Mouse (Mus musculus): ENCODE data around the gene Tab1.
"Not testable (repeated sequence)": the region's sequence is repeated elsewhere in the genome, so short reads cannot be mapped to it uniquely, and the experiment has no call there.

Gene Tab1

GRCm38 (mm10) chr15:80105490-80106410, 27.2 kb upstream of the Tab1 start:
- no peak for DNase-seq

- DNase-seq, result no peak
Measured at GRCm38 (mm10) chr15:80107143-80107542, 25.8 kb upstream of the Tab1 start.

DNA sequence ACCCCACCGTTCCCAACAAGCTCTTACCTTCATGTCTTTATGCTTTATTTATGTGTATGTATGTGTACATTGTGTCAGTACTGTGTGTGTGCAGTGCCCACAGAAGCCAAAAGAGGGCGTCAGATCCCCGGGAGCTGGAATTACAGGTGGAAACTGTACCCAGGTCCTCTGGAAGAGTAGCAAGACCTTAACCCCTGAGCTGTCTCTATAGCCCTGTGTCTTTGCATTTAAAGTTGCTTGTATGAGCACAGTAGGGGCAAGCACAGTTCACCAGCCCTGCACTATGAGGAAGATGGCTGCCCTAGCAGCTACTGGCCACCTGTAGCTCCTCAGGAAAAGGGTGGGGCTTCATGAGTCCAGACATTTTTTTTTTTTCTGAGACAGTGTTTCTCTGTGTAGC, 25.4 kb upstream of the Tab1 start:
- no peak for DNase-seq

GRCm38 (mm10) chr15:80111436-80111835, 21.5 kb upstream of the Tab1 start:
- DNase-seq, result no peak

DNA sequence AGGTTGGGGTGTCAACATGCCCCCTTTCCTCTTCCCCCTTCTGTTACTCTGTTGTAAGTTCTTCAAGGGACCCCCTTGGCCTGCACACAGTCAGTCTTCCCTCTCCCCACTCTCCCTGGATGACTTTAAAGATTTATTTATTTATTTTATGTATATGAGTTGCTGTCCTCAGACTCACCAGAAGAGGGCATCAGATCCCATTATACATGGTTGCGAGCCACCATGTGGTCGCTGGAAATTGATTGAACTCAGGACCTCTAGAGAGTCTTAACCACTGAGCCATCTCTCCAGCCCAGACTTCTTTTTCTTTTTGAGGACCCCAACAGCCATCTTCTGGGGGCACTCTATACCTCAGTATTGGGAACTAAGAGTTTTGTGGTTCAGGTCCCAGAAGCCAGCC, 20.4 kb upstream of the Tab1 start:
- DNase-seq, result no peak

DNA sequence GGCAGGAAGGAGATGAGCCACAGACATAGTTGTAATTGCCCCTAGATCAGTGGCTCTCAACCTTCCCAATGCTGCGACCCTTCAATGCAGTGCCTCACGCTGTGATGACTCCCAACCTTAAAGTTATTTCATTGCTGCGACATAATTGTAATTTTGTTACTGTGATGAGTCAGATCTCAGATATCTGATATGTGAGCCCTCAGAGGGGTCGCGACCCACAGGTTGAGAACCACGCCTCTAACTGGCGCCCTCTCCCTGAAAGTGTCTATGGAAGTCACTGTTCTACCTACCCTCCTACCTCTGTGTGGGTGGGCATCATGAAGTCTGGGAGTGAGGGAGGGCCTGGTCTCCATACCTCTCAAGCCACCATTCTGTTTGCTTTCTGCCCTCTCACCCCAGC, 18.5 kb upstream of the Tab1 start:
- no peak for DNase-seq

DNA sequence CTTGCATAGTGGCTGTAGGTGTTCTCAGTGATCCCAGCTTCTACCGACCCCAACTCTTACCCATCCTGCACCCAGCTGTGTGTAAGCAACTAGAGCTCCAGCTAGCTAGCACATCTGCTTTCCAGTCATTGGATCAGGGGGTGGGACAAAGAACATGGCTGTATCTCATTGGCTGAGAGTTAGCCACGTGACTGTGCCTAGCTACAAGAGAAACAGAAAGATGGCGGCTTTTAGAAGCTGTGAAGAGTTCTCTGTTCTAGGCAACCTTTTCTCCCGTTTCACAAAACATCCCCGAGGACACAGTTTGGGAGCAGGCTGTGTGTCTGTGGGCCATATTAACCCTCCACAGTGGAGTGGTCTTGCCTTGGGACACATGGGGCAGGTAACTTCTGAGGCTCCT, 17.7 kb upstream of the Tab1 start:
- no peak for DNase-seq

DNA sequence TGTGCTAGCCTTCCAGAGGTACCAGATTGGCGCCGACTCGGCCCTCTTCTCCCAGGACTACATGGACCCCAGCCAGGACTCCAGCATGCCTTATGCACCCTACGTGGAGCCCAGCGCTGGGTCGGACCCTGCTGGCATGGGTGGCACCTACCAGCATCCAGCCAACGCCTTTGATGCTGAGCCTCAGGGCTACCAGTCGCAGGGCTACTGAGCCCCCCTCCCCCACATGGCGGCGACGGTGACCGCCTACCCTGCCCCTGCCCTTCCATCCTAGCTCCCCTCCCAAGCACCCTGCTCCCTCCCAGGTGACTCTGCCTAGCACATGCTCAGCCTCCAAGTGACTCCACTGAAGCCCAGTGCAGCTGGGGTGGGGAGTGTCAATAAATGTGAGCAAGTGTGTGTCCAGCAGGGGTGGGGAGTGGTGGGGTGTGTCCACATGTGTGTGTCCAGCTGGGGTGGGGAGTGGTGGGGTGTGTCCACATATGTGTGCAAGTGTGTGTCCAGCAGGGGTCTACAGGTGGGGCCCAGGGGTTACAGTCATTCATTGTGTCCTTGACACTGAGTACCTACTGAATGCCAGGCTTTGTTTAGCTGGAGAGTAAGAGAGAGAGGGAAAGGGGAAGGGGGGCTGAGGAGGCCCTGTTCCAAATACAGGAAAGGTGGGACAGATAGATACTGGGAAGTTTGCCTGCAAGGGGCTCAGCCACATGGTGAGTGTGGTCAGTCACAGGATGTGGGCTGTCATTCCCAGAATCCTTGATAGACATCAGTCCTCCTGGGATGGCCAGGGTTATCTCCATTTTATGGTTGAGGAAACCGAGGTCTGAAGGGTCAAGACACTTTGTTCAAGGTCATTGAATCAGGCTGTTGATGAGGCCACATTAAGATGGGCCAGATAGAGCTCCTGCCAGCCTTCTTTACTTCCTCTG, 16.8 kb upstream of the Tab1 start:
- DNase-seq, result no peak

GRCm38 (mm10) chr15:80117154-80117553, 15.8 kb upstream of the Tab1 start:
- no peak for DNase-seq

DNA sequence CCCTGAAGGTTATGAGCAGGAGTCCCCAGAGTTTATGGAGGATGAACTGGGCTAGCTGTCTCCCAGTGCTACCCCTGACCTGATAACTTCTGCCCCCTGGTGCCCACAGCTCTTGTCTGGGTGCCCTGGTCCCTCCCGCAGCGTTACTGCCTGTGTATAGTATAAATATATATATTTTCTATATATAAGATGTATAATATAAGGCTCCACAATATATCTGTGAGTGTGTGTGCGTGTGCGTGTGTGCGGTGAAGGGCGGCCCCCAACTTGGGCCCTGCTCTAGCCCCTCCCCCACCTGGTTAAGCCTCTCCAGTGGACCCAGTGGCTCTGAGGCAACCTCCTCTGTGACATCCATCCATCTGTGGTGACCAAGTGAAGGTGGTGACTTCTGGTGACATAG, 13.9 kb upstream of the Tab1 start:
- no peak for DNase-seq

DNA sequence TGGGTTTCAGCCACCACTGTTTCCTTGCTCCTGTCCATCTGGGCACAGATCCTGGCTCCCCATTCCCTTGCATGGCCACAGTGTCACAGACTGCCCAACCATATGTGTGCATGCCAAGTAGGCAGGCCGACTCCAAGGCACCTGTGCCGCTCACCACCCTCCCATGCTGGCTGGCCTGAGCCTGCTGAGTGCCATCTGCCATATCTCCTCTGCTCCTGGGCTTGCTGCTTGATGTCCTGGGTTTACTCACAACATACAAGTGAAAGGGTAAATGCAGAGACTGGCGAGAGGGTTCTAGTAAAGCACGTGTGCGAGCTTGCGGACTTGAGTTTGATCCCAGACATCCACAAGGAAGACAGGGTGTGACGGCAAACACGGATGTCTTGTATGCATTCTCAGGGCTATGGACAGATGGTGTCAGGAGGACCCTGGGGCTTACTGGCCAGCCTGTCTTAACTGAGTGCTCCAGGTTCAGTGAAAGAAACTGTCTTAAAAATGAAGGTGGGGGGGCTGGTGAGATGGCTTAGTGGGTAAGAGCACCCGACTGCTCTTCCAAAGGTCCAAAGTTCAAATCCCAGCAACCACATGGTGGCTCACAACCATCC, 11.1 kb upstream of the Tab1 start:
- no peak for DNase-seq

DNA sequence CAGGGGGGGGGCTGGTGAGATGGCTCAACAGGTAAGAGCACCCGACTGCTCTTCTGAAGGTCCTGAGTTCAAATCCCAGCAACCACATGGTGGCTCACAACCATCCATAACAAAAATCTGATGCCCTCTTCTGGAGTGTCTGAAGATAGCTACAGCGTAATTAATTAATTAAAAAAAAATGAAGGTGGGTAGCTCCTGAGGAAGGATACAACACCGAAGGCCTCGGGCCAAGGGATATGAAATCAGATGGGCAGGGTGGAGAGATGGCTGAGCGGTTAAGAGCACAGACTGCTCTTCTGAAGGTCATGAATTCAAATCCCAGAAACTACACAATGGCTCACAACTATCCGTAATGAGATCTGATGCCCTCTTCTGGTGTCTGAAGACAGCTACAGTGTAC, 10.5 kb upstream of the Tab1 start:
- not testable (repeated sequence) for DNase-seq

DNA sequence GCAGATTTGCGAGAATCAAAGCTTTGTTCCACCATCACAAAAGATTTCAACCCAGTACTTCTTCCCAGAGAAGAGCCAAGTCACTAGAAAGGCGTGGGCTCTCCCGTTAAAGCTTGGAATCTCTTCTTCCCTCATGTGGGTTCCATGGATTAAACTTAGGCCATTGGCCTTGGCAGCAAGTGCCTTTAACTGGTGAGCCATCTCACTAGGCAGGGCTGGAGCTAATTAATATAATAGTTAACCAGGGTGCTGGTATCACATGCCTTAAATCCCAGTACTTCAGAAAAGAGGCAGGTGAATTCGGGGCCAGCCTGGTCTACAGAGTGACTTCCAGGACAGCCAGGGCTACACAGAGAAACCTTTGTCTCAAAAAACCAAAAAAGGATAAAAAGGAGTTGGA, 8.3 kb upstream of the Tab1 start:
- DNase-seq, result no peak

GRCm38 (mm10) chr15:80127191-80127590, 5.7 kb upstream of the Tab1 start:
- no peak for DNase-seq

DNA sequence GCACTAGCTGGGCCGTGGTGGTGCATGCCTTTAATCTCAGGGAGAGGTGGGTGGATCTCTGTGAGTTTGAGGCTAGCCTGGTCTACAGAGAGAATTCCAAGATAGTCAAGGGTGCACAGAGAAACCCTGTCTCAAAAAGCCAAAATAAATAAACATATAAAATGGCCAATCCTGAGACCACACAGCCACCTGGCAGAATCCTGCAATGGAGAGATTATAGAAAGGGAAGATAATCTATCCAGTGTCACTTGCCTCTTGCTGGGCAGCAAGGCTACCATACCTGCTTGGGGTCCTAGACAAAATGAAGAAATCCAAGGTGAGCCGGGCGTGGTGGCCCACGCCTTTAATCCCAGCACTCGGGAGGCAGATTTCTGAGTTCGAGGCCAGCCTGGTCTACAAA, 2.9 kb upstream of the Tab1 start:
- DNase-seq, result no peak

DNA sequence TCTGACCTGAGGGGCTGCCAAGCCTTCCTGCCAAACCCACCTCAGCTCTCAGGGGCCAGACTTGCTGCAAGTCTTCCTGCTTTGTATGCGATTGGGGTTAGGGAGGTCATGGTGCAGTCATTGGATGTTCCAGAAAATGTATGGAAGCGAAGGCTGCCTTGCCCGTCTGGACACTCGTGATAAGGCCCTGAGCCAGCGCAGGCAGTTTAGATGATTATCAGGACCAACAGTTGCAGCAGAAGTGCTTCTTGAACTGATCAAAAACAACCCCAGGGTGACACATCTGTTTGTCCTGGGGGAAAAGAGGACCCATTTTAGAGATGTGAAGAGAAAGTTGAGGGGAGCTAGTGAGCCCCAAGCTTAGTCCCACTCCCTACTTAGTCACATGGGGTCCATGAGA, 2.2 kb upstream of the Tab1 start:
- DNase-seq, result no peak

GRCm38 (mm10) chr15:80131421-80131820, 1.5 kb upstream of the Tab1 start:
- DNase-seq, result no peak

DNA sequence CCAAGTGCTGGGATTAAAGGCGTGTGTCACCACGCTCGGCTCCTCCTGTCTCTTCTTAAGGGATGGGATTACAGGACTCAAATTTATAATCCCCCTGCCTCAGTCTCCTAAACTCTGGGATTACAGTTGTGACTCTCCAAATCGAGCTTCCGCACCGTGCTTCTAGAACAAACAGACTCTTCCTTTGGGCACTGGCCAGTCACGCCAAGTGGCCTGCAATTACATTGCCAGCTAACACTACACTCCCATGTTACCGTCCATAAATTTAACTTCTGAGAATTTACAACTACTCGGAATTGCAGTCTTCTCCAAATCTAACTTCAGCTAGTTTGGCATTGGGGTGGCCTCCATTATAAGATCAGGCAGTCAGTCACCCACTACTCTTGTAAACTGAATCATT, 475 bp upstream of the Tab1 start:
- no peak for DNase-seq

DNA sequence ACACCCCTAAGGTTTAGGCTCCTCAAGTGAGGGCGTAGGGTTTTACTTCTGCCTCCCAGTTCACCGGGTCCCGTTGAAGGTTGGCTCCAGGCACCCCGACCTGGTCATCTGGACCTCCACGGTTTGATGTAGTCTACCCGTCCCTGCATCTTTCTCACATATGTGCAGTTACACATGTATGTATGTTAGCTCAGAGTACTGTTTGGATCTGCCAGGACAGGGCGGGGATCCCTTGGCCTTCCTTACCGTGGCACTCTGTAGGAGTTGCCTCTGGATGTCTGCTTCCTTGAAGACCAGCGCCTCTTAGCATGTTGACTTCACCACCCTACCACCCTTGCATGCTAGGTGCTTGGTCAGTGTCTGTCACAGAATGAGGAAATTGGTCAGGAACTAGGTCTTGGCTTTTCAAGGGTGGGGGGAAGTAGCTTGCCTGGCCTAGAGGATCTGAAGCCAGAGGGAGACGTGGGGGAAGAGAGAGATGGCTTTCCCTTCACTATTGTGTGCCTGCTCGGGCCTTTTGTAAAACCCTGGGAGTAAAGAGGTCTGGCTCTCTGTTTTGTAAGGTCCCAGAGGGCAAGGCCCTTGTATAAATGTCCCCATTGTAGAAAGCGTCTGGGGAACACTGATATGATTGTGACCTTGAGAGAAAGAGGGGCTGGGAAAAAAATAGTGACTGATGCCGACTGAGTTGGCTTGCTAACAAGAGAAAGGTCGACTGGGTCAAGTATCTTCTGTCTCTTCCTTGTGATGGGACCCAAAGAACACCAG, 939 bp downstream of the Tab1 start:
- peak; percentile 43 for DNase-seq

DNA sequence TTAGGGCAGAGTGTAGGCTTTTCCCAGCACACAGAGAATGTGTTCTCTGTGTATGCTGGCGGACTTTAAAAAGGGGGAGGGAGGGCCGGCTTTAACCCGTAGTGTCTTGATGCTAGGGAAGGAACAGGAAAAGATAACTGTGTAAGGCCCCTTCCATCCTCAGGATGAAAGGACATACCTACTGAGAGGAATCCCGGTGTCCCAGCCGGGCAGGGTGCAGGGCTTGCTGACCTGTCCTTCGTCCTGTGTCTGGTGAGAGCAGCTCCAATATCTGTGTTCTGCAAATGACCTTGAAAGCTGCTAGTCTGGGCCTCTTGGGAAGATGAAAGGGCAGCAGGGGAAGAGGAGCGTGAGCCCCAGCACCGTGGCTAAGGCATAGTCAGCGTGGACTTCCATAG, 1.5 kb downstream of the Tab1 start:
- no peak for DNase-seq

GRCm38 (mm10) chr15:80135499-80135898, 2.6 kb downstream of the Tab1 start:
- no peak for DNase-seq

- no peak for DNase-seq
Measured at GRCm38 (mm10) chr15:80136645-80137044, 3.7 kb downstream of the Tab1 start.
